Mouse (Mus musculus) telencephalon, adult 2 months (tissue): ENCODE results near the gene Efna5.

ENCODE experiments used
- DNase-seq: peaks from one replicate; pipeline ENCODE4 v3.0.0-alpha.2; 2011; ENCODE audit warnings: low read depth, low spot score

Efna5 gene

GRCm38 (mm10) chr17:62748803-62749619 lies 132.1 kb downstream of the Efna5 start:
- no peak for DNase-seq

- no peak for DNase-seq
Measured at GRCm38 (mm10) chr17:62747381-62747780, 133.7 kb downstream of the Efna5 start.

- no peak for DNase-seq
Measured at GRCm38 (mm10) chr17:62746827-62747226, 134.3 kb downstream of the Efna5 start.

GRCm38 (mm10) chr17:62745286-62745685 lies 135.8 kb downstream of the Efna5 start:
- DNase-seq = no peak

- DNase-seq = no peak
Measured at GRCm38 (mm10) chr17:62744239-62744638, 136.9 kb downstream of the Efna5 start.

- no peak for DNase-seq
Measured at GRCm38 (mm10) chr17:62741702-62742101, 139.4 kb downstream of the Efna5 start.

GRCm38 (mm10) chr17:62741020-62741419 lies 140.1 kb downstream of the Efna5 start:
- DNase-seq = no peak

GRCm38 (mm10) chr17:62739993-62740392 lies 141.1 kb downstream of the Efna5 start:
- DNase-seq = no peak

GRCm38 (mm10) chr17:62737404-62737803 lies 143.7 kb downstream of the Efna5 start:
- DNase-seq = no peak

GRCm38 (mm10) chr17:62735943-62736342 lies 145.2 kb downstream of the Efna5 start:
- DNase-seq = no peak

- no peak for DNase-seq
Measured at GRCm38 (mm10) chr17:62734901-62735300, 146.2 kb downstream of the Efna5 start.

GRCm38 (mm10) chr17:62734067-62734466 lies 147.1 kb downstream of the Efna5 start:
- DNase-seq = no peak

- no peak for DNase-seq
Measured at GRCm38 (mm10) chr17:62729754-62730470, 151.2 kb downstream of the Efna5 start.

GRCm38 (mm10) chr17:62728142-62728917 lies 152.8 kb downstream of the Efna5 start:
- DNase-seq = no peak

- DNase-seq = peak; percentile 34
Measured at GRCm38 (mm10) chr17:62726102-62726501, 155.0 kb downstream of the Efna5 start.

GRCm38 (mm10) chr17:62722962-62723361 lies 158.2 kb downstream of the Efna5 start:
- no peak for DNase-seq

- DNase-seq = no peak
Measured at GRCm38 (mm10) chr17:62721595-62721994, 159.5 kb downstream of the Efna5 start.

- peak; percentile 50 for DNase-seq
Measured at GRCm38 (mm10) chr17:62720740-62721450, 160.2 kb downstream of the Efna5 start.

- no peak for DNase-seq
Measured at GRCm38 (mm10) chr17:62717426-62718131, 163.5 kb downstream of the Efna5 start.

GRCm38 (mm10) chr17:62713455-62713854 lies 167.7 kb downstream of the Efna5 start:
- no peak for DNase-seq

GRCm38 (mm10) chr17:62706418-62706817 lies 174.7 kb downstream of the Efna5 start:
- DNase-seq = no peak
